Mouse (Mus musculus) heart, adult 2 months (tissue): Measurements from ENCODE around the gene Sun1.

ENCODE experiments used
- CTCF ChIP-seq: fragments of 200-600 bp; IDR thresholded peaks from 2 replicates; pipeline ENCODE4 v1.8.1; 2022; ENCODE audit warnings: antibody characterized with exemption, mild to moderate bottlenecking, moderate library complexity
- EP300 ChIP-seq: fragments of 200-500 bp; IDR thresholded peaks from 2 replicates; pipeline ENCODE4 v1.6.1; 2011; ENCODE audit warnings: low read depth, low read length, control low read depth; ENCODE audit not compliant: insufficient read depth
- POLR2A ChIP-seq: fragments of 200-500 bp; IDR thresholded peaks from 2 replicates; pipeline ENCODE4 v1.6.1; 2011; ENCODE audit warnings: mild to moderate bottlenecking, low read depth, low read length, control low read depth; ENCODE audit not compliant: insufficient read depth

- TF ChIP-seq CTCF (no peak), EP300 (no peak), POLR2A (no peak)
These were observed 97.3 kb downstream of the Sun1 start for GRCm38 (mm10) chr5:139297745-139298144.
